Mouse (Mus musculus): ENCODE results near the gene Nrxn2. TPM values are rescaled to one million over a fixed set of nuclear protein-coding genes. Genes with fewer than 3 reads are reported as not detected.

Gene Nrxn2
- polyA plus RNA-seq, 2 experiments, result 2.6 to 3.6 TPM

DNA sequence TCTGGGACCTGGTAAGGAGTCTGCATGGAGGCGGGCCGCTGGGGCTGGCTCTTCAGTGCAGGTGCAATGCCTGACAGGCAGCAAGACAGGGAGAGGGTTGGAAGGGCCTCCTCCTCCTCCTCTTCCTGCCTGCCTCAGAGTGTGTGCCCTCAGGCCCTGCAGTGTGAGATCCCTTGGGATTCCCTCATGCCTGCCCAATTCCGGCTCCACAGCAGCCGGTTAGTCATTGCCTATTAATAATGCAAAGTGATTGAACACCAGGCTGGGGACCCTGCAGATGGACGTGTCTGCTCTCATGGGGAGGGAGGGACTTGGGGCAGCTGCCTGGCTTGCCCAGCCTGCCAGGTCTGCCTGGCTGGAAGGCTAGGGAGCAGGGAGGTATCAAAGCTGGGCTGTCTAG, 46.6 kb downstream of the Nrxn2 start:
- no peak for DNase-seq (ENCODE audit: low spot score)

DNA sequence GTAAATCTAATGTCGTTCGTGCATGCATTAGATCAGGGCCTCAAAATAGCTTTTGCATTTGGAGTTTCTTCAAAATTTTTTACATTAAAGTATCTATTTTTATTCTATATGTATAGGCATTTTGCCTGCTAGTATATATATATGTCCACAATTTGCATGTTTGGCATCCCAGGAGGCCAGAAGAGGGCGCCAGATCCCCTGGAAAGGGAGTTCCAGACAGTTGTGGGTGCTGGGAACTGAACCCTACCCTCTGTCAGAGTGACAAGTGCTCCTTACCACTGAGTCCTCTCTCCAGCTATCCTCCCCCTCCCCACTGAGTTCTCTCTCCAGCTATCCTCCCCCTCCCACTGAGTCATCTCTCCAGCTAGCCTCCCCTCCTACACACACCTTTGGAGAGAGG, 48.4 kb downstream of the Nrxn2 start:
- 82% methylated on average over 3 of the region's 3 CpGs for WGBS
- no peaks in the 10 kb centered on the region for H3K4me1 ChIP-seq (ENCODE audit: control insufficient read depth, insufficient read depth, low read length)
- no peak for ATAC-seq (ENCODE audit: low FRiP score, low read depth)
- H3K27me3 ChIP-seq (ENCODE audit: control insufficient read depth, insufficient read depth, low read length), result no peaks in the 10 kb centered on the region
- H3K9ac ChIP-seq (ENCODE audit: low read depth, low read length, severe bottlenecking), result no peak overlapping the region
- H3K36me3 ChIP-seq (ENCODE audit: control insufficient read depth, insufficient read depth, low read length), result no peaks in the 10 kb centered on the region
- H3K27ac ChIP-seq (replicated peaks; ENCODE audit: low read depth, low read length), result no peak overlapping the region
- TF ChIP-seq POLR2A (IDR thresholded peaks at IDR 0.05; ENCODE audit: borderline replicate concordance, extremely low read depth, insufficient read depth, insufficient read length), result no peak
- no peak for DNase-seq (ENCODE audit: low spot score)
- H3K4me3 ChIP-seq (replicated peaks; ENCODE audit: low read length), result no peak overlapping the region
- H3K9me3 ChIP-seq (ENCODE audit: control insufficient read depth, low read length), result no peaks in the 10 kb centered on the region
- no peak overlapping the region for H3K4me2 ChIP-seq (replicated peaks; ENCODE audit: low read depth, low read length, severe bottlenecking)

More for the DNA sequence above, 46.6 kb downstream of the Nrxn2 start:
- H3K4me2 ChIP-seq (replicated peaks; ENCODE audit: low read depth, low read length, severe bottlenecking), result no peak overlapping the region
- no peaks in the 10 kb centered on the region for H3K27me3 ChIP-seq (ENCODE audit: control insufficient read depth, insufficient read depth, low read length)
- 48% methylated on average over 5 of the region's 5 CpGs for WGBS
- no peak overlapping the region for H3K9ac ChIP-seq (ENCODE audit: low read depth, low read length, severe bottlenecking)
- H3K4me3 ChIP-seq (replicated peaks; ENCODE audit: low read length), result no peak overlapping the region
- no peak overlapping the region for H3K27ac ChIP-seq (replicated peaks; ENCODE audit: low read depth, low read length)
- no peak for TF ChIP-seq POLR2A (IDR thresholded peaks at IDR 0.05; ENCODE audit: borderline replicate concordance, extremely low read depth, insufficient read depth, insufficient read length)
- H3K36me3 ChIP-seq (ENCODE audit: control insufficient read depth, insufficient read depth, low read length), result no peaks in the 10 kb centered on the region
- H3K9me3 ChIP-seq (ENCODE audit: control insufficient read depth, low read length), result no peaks in the 10 kb centered on the region
- no peaks in the 10 kb centered on the region for H3K4me1 ChIP-seq (ENCODE audit: control insufficient read depth, insufficient read depth, low read length)
- no peak for ATAC-seq (ENCODE audit: low FRiP score, low read depth)

DNA sequence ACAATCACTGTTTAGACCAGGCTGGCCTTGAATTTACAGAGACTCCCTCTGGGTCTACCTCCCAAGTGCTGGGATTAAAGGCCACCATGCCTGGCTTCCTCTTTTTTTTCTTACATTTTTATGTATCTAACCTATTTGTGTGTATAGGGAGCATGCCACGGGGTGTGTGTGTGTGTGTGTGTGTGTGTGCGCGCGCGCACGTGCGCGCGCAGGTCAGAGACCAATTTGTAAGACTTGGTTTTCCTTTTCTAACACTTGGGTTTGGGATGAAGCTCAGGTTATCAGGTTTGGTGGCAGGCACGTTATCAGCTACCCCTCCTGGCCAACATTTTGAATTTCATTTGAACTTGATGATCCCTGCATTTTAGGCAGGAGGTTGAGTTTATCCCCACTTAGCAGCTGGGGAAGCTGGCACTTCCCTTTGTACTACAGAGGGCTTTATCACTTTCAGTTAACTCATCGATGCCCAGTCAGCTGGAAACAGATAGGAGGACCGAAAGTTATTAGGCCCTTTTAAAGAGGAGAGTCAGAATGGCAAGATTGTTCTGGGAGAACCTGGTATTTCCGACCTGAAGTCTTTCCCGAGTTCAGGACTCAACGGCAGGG, 48.9 kb downstream of the Nrxn2 start:
- H3K27me3 ChIP-seq (ENCODE audit: control insufficient read depth, insufficient read depth, low read length), result no peaks in the 10 kb centered on the region
- H3K36me3 ChIP-seq (ENCODE audit: control insufficient read depth, insufficient read depth, low read length), result no peaks in the 10 kb centered on the region
- ATAC-seq (ENCODE audit: low FRiP score, low read depth) (no peak), DNase-seq (ENCODE audit: low spot score) (no peak)
- TF ChIP-seq POLR2A (IDR thresholded peaks at IDR 0.05; ENCODE audit: borderline replicate concordance, extremely low read depth, insufficient read depth, insufficient read length), result no peak
- no peak overlapping the region for H3K4me3 ChIP-seq (replicated peaks; ENCODE audit: low read length)
- H3K4me1 ChIP-seq (ENCODE audit: control insufficient read depth, insufficient read depth, low read length), result no peaks in the 10 kb centered on the region
- no peak overlapping the region for H3K9ac ChIP-seq (ENCODE audit: low read depth, low read length, severe bottlenecking)
- 86% methylated on average over 15 of the region's 15 CpGs for WGBS
- no peak overlapping the region for H3K27ac ChIP-seq (replicated peaks; ENCODE audit: low read depth, low read length)
- no peak overlapping the region for H3K4me2 ChIP-seq (replicated peaks; ENCODE audit: low read depth, low read length, severe bottlenecking)
- H3K9me3 ChIP-seq (ENCODE audit: control insufficient read depth, low read length), result no peaks in the 10 kb centered on the region

DNA sequence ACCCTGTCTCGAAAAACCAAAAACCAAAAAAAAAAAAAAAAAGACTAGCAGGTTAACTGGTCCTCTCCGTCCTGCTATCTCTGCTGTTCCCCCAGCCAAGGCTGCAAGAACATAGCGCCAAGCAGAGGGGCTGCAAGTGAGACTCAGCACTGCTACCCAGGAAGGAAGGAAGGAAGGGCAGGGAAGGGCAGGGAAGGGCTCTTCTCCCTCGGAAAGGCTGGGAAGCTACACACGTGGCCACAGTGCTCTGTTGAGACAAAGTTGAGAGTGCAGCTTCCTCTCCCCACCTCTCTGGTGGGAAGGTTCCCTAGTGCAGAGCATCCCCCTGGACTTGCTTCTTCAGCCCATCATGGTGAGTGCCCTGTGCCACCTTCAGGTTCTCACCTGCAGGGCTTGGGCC, 53.1 kb downstream of the Nrxn2 start:
- no peak overlapping the region for H3K4me2 ChIP-seq (replicated peaks; ENCODE audit: low read depth, low read length, severe bottlenecking)
- H3K27ac ChIP-seq (replicated peaks; ENCODE audit: low read depth, low read length), result no peak overlapping the region
- no peaks in the 10 kb centered on the region for H3K36me3 ChIP-seq (ENCODE audit: control insufficient read depth, insufficient read depth, low read length)
- ATAC-seq (ENCODE audit: low FRiP score, low read depth) (no peak), DNase-seq (ENCODE audit: low spot score) (no peak)
- H3K4me1 ChIP-seq (ENCODE audit: control insufficient read depth, insufficient read depth, low read length), result no peaks in the 10 kb centered on the region
- H3K27me3 ChIP-seq (ENCODE audit: control insufficient read depth, insufficient read depth, low read length), result no peaks in the 10 kb centered on the region
- H3K4me3 ChIP-seq (replicated peaks; ENCODE audit: low read length), result no peak overlapping the region
- TF ChIP-seq POLR2A (IDR thresholded peaks at IDR 0.05; ENCODE audit: borderline replicate concordance, extremely low read depth, insufficient read depth, insufficient read length), result no peak
- WGBS, result 88% methylated on average over 4 of the region's 5 CpGs
- no peak overlapping the region for H3K9ac ChIP-seq (ENCODE audit: low read depth, low read length, severe bottlenecking)
- H3K9me3 ChIP-seq (ENCODE audit: control insufficient read depth, low read length), result no peaks in the 10 kb centered on the region

DNA sequence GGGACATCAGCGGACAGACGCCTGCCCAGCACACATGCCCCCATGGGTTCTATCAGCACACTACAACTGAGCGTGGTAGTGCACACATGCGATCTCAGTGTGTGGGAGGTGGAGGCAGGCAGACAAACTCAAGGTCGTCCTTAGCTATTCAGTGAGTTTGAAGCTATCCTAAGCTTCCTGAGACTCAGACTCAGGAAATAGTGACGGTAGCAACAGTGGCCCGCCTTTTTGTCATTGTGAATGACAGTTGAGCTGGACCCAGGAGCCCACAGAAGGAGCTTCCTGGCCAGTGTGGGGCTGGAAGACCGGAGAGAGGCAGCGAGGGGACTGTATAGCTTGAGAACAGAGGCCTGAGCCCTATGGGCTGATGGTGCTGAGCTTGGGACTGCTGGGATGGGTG, 54.3 kb downstream of the Nrxn2 start:
- Histone ChIP-seq H3K36me3 (ENCODE audit: control insufficient read depth, insufficient read depth, low read length) (no peaks in the 10 kb centered on the region), H3K4me2 (replicated peaks; ENCODE audit: low read depth, low read length, severe bottlenecking) (no peak overlapping the region), H3K27me3 (ENCODE audit: control insufficient read depth, insufficient read depth, low read length) (no peaks in the 10 kb centered on the region), H3K4me3 (replicated peaks; ENCODE audit: low read length) (no peak overlapping the region), H3K4me1 (ENCODE audit: control insufficient read depth, insufficient read depth, low read length) (no peaks in the 10 kb centered on the region), H3K9me3 (ENCODE audit: control insufficient read depth, low read length) (no peaks in the 10 kb centered on the region), H3K27ac (replicated peaks; ENCODE audit: low read depth, low read length) (no peak overlapping the region), H3K9ac (ENCODE audit: low read depth, low read length, severe bottlenecking) (no peak overlapping the region)
- TF ChIP-seq POLR2A (IDR thresholded peaks at IDR 0.05; ENCODE audit: borderline replicate concordance, extremely low read depth, insufficient read depth, insufficient read length), result no peak
- DNase-seq (ENCODE audit: low spot score), result no peak
- no peak for ATAC-seq (ENCODE audit: low FRiP score, low read depth)
- 85% methylated on average over 9 of the region's 9 CpGs for WGBS

DNA sequence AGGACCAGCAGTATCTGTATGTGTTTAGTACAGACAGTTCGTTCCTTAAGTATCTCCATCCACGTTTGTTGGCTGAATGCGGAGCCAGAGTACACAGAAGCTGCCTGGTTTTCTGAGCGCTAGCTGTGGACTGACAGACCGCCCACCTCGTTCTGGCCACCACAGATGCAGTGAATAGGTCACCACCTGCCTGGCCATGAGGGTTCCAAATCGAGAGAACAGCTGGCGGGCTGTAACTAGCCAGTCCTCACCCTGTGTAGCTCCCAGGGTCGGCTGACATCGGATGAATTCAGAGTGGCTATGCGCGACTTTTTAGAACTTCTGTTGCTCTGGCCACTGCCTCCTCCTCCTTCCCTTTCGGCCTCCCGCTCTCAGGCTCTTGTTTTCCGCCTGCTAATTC, 56.2 kb downstream of the Nrxn2 start:
- DNase-seq (ENCODE audit: low spot score) (no peak), ATAC-seq (ENCODE audit: low FRiP score, low read depth) (no peak)
- Histone ChIP-seq H3K9ac (ENCODE audit: low read depth, low read length, severe bottlenecking) (no peak overlapping the region), H3K4me1 (ENCODE audit: control insufficient read depth, insufficient read depth, low read length) (no peaks in the 10 kb centered on the region), H3K27me3 (ENCODE audit: control insufficient read depth, insufficient read depth, low read length) (no peaks in the 10 kb centered on the region), H3K4me3 (replicated peaks; ENCODE audit: low read length) (no peak overlapping the region), H3K27ac (replicated peaks; ENCODE audit: low read depth, low read length) (no peak overlapping the region), H3K36me3 (ENCODE audit: control insufficient read depth, insufficient read depth, low read length) (no peaks in the 10 kb centered on the region), H3K4me2 (replicated peaks; ENCODE audit: low read depth, low read length, severe bottlenecking) (no peak overlapping the region), H3K9me3 (ENCODE audit: control insufficient read depth, low read length) (no peaks in the 10 kb centered on the region)
- no peak for TF ChIP-seq POLR2A (IDR thresholded peaks at IDR 0.05; ENCODE audit: borderline replicate concordance, extremely low read depth, insufficient read depth, insufficient read length)
- 39% methylated on average over 15 of the region's 15 CpGs for WGBS

Data from limb, embryonic 14.5 days (tissue).